Mouse (Mus musculus): ENCODE data around the gene Fbxl21. TPM values are rescaled to one million over a fixed set of nuclear protein-coding genes. Genes with fewer than 3 reads are reported as not detected.

Fbxl21 gene
- total RNA-seq (2012; rRNA removed) = 0.58 and 1.2 TPM in 2 replicates

DNA sequence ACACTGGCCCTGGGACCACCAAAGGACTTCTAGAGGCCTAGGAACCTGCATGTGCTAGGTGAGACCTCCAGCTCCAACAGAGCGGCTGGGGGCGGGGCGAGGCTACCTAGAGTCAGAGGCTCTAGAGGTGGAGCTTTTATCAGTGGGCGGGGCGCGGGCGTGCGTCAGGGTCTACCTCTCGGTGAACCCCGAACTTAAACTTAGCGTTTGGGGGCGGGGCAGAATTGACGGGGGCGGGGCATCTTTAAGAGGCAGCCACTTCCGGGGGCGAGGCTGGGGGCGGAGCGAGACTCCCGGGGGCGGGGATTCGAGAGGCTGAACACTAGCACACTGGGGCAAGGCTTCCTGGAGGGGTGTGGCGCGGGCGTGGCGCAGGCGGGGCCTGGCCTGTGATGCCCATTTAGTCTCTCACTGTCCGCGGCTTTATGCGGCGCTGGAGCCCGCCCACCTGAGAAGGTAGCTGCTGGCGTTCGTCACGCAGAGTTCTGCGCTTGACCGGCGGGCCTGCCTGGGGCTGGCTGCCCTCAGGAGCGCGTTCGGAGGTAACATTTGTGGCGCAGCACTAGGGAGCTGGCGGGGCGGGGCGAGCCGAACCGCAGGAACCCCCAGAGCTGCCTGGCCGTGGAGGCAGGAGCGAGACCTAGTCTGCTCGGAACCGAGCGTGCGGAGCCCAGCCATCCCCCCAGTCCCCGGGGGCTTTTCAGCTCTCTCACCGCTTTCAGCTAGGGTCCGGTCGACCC is at the start of gene Fbxl21:
Gene Fbxl21, plus strand, starts transcription at position 392 of the 740 bp plus-strand sequence.
- DNase-seq (ENCODE audit: low read depth, low spot score) = peak; percentile 76
- peak within 1 kb of the TSS; percentile 60 to 79 for H3K4me3 ChIP-seq (ENCODE audit: insufficient read depth in 1 of 2, low read depth in 1 of 2, low read length in 2 of 2, poor library complexity in 1 of 2, severe bottlenecking in 1 of 2)
- in situ Hi-C loops (cut with MboI; ENCODE audit: low sequenced_read_pairs in 2 of 2, unreplicated experiment in 2 of 2) = no loop called here
- H3K36me3 ChIP-seq (ENCODE audit: control insufficient read depth, insufficient read depth, low read length, poor library complexity, severe bottlenecking) = no peaks in the 10 kb centered on the region
- H3K27ac ChIP-seq (ENCODE audit: insufficient read depth, low read depth, low read length, poor library complexity, severe bottlenecking) = no peak within 1 kb of the TSS
- H3K4me1 ChIP-seq (ENCODE audit: control insufficient read depth in 2 of 2, insufficient read depth in 2 of 2, low read length in 2 of 2, poor library complexity in 1 of 2) = no peaks in the 10 kb centered on the region; a peak in 1 of 4 replicates
- H3K9ac ChIP-seq (ENCODE audit: insufficient read depth, low read depth, low read length, poor library complexity, severe bottlenecking) = peak within 1 kb of the TSS; percentile 27
- H3K9me3 ChIP-seq (ENCODE audit: control insufficient read depth, insufficient read depth, low read depth, low read length) = no peaks in the 10 kb centered on the region
- TF ChIP-seq ZC3H11A (IDR thresholded peaks at IDR 0.05; ENCODE audit: borderline replicate concordance, low read depth, low read length) (no peak), ZNF384 (IDR thresholded peaks at IDR 0.05; ENCODE audit: low read depth, low read length) (no peak), HCFC1 (IDR thresholded peaks at IDR 0.05; ENCODE audit: borderline replicate concordance, insufficient read depth, low read length) (no peak), MAFK (IDR thresholded peaks at IDR 0.05; ENCODE audit: insufficient read depth, low read depth, low read length) (no peak), CHD2 (IDR thresholded peaks at IDR 0.05; ENCODE audit: low read depth, low read length) (no peak)

DNA sequence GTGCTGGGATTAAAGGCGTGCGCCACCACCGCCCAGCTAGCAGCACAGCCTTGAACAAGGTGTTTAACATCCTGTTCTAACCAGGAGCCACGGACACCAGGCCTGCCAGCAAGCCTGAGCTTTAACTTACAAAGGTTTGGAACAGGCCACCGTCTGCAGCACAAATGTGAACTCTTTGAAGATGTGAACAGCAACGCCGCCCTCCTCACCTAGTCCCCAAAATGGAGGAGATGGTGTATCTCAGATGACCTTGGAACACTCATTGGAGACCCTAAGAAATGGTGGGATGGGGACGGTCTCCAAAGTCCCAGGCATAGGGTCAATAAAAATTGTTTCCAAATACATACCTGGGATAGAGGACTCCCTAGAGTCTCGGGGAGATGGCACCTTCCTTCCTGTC is 49.6 kb upstream of the Fbxl21 start:
- DNase-seq (ENCODE audit: low read depth, low spot score) = no peak
- TF ChIP-seq ZNF384 (IDR thresholded peaks at IDR 0.05; ENCODE audit: low read depth, low read length) = no peak
- no peaks in the 10 kb centered on the region for H3K9me3 ChIP-seq (ENCODE audit: control insufficient read depth, insufficient read depth, low read depth, low read length)
- no peak overlapping the region for H3K4me3 ChIP-seq (ENCODE audit: insufficient read depth in 1 of 2, low read depth in 1 of 2, low read length in 2 of 2, poor library complexity in 1 of 2, severe bottlenecking in 1 of 2)
- H3K36me3 ChIP-seq (ENCODE audit: control insufficient read depth, insufficient read depth, low read length, poor library complexity, severe bottlenecking) = no peaks in the 10 kb centered on the region
- H3K9ac ChIP-seq (ENCODE audit: insufficient read depth, low read depth, low read length, poor library complexity, severe bottlenecking) = no peak overlapping the region
- in situ Hi-C loops (cut with MboI; ENCODE audit: low sequenced_read_pairs in 2 of 2, unreplicated experiment in 2 of 2) = no loop called here
- H3K4me1 ChIP-seq (ENCODE audit: control insufficient read depth in 2 of 2, insufficient read depth in 2 of 2, low read length in 2 of 2, poor library complexity in 1 of 2) = no peaks in the 10 kb centered on the region
- H3K27ac ChIP-seq (ENCODE audit: insufficient read depth, low read depth, low read length, poor library complexity, severe bottlenecking) = no peak overlapping the region

DNA sequence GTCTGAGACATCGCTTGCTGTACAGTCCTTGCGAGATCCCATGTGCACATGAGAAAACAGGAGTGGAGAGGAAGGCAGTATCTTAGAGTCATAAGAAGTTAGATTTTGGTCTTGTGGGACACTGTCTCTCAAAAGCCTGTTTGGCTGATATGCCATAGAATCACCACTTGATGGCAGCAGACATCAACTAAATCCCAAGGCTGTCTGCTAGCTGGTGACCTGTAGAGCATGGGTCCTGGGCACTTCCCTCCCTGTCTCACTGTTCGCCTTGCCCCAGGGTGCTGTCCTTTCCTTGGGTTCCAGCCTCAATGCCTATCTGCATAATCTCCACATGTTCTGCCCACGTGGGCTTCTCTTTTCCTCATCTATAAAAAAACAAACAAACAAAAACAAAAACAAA is 46.9 kb upstream of the Fbxl21 start:
- H3K4me3 ChIP-seq (ENCODE audit: insufficient read depth in 1 of 2, low read depth in 1 of 2, low read length in 2 of 2, poor library complexity in 1 of 2, severe bottlenecking in 1 of 2) = no peak overlapping the region
- H3K4me1 ChIP-seq (ENCODE audit: control insufficient read depth in 2 of 2, insufficient read depth in 2 of 2, low read length in 2 of 2, poor library complexity in 1 of 2) = no peaks in the 10 kb centered on the region
- H3K36me3 ChIP-seq (ENCODE audit: control insufficient read depth, insufficient read depth, low read length, poor library complexity, severe bottlenecking) = no peaks in the 10 kb centered on the region
- H3K27ac ChIP-seq (ENCODE audit: insufficient read depth, low read depth, low read length, poor library complexity, severe bottlenecking) = no peak overlapping the region
- in situ Hi-C loops (cut with MboI; ENCODE audit: low sequenced_read_pairs in 2 of 2, unreplicated experiment in 2 of 2) = loop anchor here in 1 of 2 experiments (25.0 kb wide), 1 partner anchor 787 kb away; no protein-coding TSS in a partner anchor
- no peaks in the 10 kb centered on the region for H3K9me3 ChIP-seq (ENCODE audit: control insufficient read depth, insufficient read depth, low read depth, low read length)
- DNase-seq (ENCODE audit: low read depth, low spot score) = peak; percentile 34
- TF ChIP-seq ZC3H11A (IDR thresholded peaks at IDR 0.05; ENCODE audit: borderline replicate concordance, low read depth, low read length) = peak; percentile 95
- no peak for TF ChIP-seq CHD2 (IDR thresholded peaks at IDR 0.05; ENCODE audit: low read depth, low read length)
- H3K9ac ChIP-seq (ENCODE audit: insufficient read depth, low read depth, low read length, poor library complexity, severe bottlenecking) = no peak overlapping the region

DNA sequence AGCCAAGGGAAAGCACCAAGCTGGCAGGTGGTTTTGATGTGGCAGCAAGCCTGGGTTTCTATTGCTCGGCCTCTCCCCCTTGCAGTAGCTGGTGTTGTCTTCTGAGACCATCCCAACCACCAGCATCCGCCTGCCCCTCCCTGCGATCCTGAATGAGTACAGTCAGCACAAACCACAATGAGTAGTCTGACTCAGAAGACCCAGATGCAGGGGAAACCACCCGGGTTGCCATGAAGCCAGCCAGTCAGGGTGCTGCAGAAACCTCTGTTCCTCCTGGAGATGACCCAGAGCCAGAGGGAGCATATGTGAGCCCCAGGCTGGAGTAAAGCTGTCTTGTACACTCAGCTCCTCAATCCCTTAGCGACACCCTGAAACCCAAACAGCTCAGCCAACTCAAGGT is 45.5 kb upstream of the Fbxl21 start:
- Histone ChIP-seq H3K9ac (ENCODE audit: insufficient read depth, low read depth, low read length, poor library complexity, severe bottlenecking) (no peak overlapping the region), H3K27ac (ENCODE audit: insufficient read depth, low read depth, low read length, poor library complexity, severe bottlenecking) (no peak overlapping the region)

DNA sequence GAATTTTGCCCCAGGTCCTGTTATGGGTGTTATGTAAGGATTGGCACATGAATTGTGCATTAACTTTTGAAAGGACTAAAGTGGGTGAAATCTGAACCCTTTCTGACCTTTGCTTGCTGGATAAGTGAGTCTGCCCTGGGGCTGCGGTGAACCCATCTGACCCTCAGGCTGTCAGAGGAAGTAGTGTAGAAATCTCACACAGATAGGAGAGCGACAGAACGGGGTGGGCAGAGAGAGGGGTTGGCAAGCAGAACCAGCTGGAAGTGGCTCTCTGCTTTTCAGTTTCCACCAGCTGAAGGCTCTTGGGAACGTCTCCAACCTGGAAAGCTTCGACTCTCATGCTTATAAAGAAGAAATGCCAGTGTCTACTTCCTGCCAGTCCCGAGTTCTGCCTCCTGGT is 45.0 kb upstream of the Fbxl21 start:
- DNase-seq (ENCODE audit: low read depth, low spot score) = no peak
- TF ChIP-seq HCFC1 (IDR thresholded peaks at IDR 0.05; ENCODE audit: borderline replicate concordance, insufficient read depth, low read length) (no peak), ZNF384 (IDR thresholded peaks at IDR 0.05; ENCODE audit: low read depth, low read length) (no peak), MAFK (IDR thresholded peaks at IDR 0.05; ENCODE audit: insufficient read depth, low read depth, low read length) (no peak)
- H3K4me3 ChIP-seq (ENCODE audit: insufficient read depth in 1 of 2, low read depth in 1 of 2, low read length in 2 of 2, poor library complexity in 1 of 2, severe bottlenecking in 1 of 2) = no peak overlapping the region
- no peaks in the 10 kb centered on the region for H3K4me1 ChIP-seq (ENCODE audit: control insufficient read depth in 2 of 2, insufficient read depth in 2 of 2, low read length in 2 of 2, poor library complexity in 1 of 2)
- H3K9me3 ChIP-seq (ENCODE audit: control insufficient read depth, insufficient read depth, low read depth, low read length) = no peaks in the 10 kb centered on the region
- no peak overlapping the region for H3K27ac ChIP-seq (ENCODE audit: insufficient read depth, low read depth, low read length, poor library complexity, severe bottlenecking)
- in situ Hi-C loops (cut with MboI; ENCODE audit: low sequenced_read_pairs in 2 of 2, unreplicated experiment in 2 of 2) = loop anchor here in 1 of 2 experiments (25.0 kb wide), 1 partner anchor 785 kb away; no protein-coding TSS in a partner anchor
- no peak overlapping the region for H3K9ac ChIP-seq (ENCODE audit: insufficient read depth, low read depth, low read length, poor library complexity, severe bottlenecking)
- H3K36me3 ChIP-seq (ENCODE audit: control insufficient read depth, insufficient read depth, low read length, poor library complexity, severe bottlenecking) = no peaks in the 10 kb centered on the region

More for the DNA sequence above, 45.5 kb upstream of the Fbxl21 start:
- H3K4me1 ChIP-seq (ENCODE audit: control insufficient read depth in 2 of 2, insufficient read depth in 2 of 2, low read length in 2 of 2, poor library complexity in 1 of 2) = no peaks in the 10 kb centered on the region
- no peaks in the 10 kb centered on the region for H3K9me3 ChIP-seq (ENCODE audit: control insufficient read depth, insufficient read depth, low read depth, low read length)
- no peak overlapping the region for H3K4me3 ChIP-seq (ENCODE audit: insufficient read depth in 1 of 2, low read depth in 1 of 2, low read length in 2 of 2, poor library complexity in 1 of 2, severe bottlenecking in 1 of 2)
- no peaks in the 10 kb centered on the region for H3K36me3 ChIP-seq (ENCODE audit: control insufficient read depth, insufficient read depth, low read length, poor library complexity, severe bottlenecking)
- no peak for DNase-seq (ENCODE audit: low read depth, low spot score)
- in situ Hi-C loops (cut with MboI; ENCODE audit: low sequenced_read_pairs in 2 of 2, unreplicated experiment in 2 of 2) = loop anchor here in 1 of 2 experiments (25.0 kb wide), 1 partner anchor 786 kb away; no protein-coding TSS in a partner anchor
- TF ChIP-seq ZNF384 (IDR thresholded peaks at IDR 0.05; ENCODE audit: low read depth, low read length) (no peak), HCFC1 (IDR thresholded peaks at IDR 0.05; ENCODE audit: borderline replicate concordance, insufficient read depth, low read length) (no peak), CHD2 (IDR thresholded peaks at IDR 0.05; ENCODE audit: low read depth, low read length) (no peak), ZC3H11A (IDR thresholded peaks at IDR 0.05; ENCODE audit: borderline replicate concordance, low read depth, low read length) (no peak), MAFK (IDR thresholded peaks at IDR 0.05; ENCODE audit: insufficient read depth, low read depth, low read length) (no peak)

Data from ES-E14 (cell line).